Mouse (Mus musculus) regulatory T cell (primary cell): ENCODE results near the gene Nmbr.

Experiments used
- in situ Hi-C: fragments of 300-600 bp; cut with MboI, MseI; formaldehyde crosslinking; loops from one replicate; pipeline ENCODE4 v1.15.1; 2025; ENCODE audit warnings: high pct_unique_total_duplicates

Nmbr gene

GRCm38 (mm10) chr10:14705072-14706066, at the start of gene Nmbr, which contains the start of gene Vta1:
Gene Nmbr, plus strand, starts transcription at chr10:14705591.
Gene Vta1, minus strand, starts transcription at chr10:14705560.
- in situ Hi-C loops = loop anchor here (10.0 kb wide), 1 partner anchor 261 kb away; no protein-coding TSS in a partner anchor

- in situ Hi-C loops = no loop called here
These were observed 44.5 kb upstream of the Nmbr start for GRCm38 (mm10) chr10:14660875-14661274.

DNA sequence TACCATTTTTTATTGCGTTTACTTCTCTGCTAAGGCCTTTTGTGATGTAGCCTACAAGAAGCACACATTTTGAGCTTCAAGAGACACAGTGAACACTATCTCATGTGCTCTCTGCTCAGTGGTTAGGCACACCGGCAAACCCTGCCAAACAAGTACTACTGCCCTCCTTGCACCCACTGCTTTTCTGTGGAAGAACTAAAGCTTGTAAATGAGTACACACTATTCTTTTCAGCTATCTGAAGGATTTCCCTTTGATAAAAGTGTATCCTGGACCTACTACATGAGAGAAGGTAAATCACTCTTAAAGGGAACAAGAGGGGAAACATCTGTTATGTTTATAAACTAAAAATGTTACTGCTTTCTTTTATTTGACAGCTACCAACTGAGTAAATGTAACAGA, 39.2 kb upstream of the Nmbr start:
- in situ Hi-C loops = no loop called here

- in situ Hi-C loops = no loop called here
These were observed 19.7 kb upstream of the Nmbr start for GRCm38 (mm10) chr10:14685663-14686062.

GRCm38 (mm10) chr10:14688785-14689442, 16.5 kb upstream of the Nmbr start:
- in situ Hi-C loops = no loop called here

- in situ Hi-C loops = no loop called here
These were observed 15.0 kb upstream of the Nmbr start for GRCm38 (mm10) chr10:14690349-14690748.

DNA sequence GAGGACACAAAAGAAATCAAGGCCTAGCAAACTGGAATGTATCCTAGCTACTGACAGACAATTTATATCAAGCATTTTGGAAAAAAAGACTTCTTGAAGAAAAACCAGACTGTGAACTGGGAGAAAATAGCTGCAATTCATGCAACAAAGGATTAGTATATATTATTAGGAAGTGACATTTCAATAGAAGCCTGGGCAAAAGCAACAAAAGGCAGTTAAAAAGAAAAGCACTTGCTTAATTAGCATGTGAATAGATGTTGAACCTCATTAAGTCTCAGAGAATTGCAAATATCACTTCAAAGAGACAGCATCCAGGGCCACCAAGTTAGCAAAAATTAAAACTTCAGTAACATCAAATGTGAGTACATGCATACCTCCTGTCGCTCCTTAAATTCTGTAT, 2.2 kb upstream of the Nmbr start:
- in situ Hi-C loops = loop anchor here (10.0 kb wide), 1 partner anchor 258 kb away; no protein-coding TSS in a partner anchor

- in situ Hi-C loops = loop anchor here (10.0 kb wide), 1 partner anchor 259 kb away; no protein-coding TSS in a partner anchor
These were observed 1.5 kb upstream of the Nmbr start for GRCm38 (mm10) chr10:14703830-14704420.

DNA sequence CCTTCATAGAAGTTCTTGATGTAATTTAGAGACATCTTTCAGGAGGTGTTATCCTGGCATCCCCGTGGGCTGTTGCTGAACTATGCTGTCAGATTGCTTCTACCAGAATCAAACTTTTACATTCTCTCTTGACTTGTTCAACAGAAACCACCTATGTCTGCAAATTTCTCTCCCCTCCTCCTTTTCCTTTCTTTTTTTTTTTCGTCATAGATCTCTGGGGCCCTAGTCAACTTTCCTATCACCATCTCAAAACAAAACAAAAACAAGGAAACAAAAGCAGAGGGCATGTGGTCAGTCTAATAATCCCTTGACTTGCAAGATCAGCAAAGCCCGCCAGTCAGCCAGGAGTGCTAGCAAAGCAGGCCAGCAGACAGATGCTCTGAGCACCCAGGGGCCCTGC, 12.7 kb downstream of the Nmbr start, which contains the start of gene Gje1:
Gene Gje1, minus strand, starts transcription at position 101 of the 400 bp plus-strand sequence.
- in situ Hi-C loops = no loop called here

DNA sequence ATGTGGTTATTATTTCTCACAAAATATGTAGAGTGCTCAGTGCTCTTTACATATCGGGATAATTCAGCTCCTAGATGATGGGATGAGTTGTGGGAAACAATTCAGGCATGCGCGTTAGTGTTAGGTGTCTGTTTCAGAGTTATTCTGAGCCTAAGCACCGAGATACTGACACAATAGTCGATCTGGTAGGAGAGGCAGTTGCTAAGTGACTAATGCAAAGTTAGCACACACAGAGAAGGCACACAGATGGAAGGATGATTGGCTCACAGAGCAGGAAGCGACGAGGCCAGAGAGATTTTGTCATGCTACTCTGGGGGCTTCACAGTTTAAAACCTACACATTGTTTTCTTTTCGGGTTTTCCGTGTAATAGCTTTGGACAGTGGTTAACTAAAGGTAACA, 20.3 kb downstream of the Nmbr start:
- in situ Hi-C loops = no loop called here

DNA sequence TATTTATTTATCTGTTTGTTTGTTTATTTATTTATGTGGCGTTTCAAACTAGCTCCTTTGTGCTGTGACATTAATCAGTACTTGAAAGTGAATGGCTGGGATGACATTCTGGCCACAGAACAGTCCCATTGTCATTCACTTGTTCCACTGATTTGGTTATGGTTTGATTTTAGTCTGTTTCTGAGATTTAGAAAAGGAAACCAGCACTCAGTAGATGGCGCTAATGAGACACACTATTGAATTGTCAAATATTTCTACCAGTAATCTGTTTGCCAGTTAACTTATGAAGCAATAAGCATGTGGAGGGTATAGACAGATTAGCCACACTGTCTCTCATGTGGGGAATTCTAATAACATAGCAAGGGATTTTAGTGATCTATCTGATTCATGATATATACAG, 28.9 kb downstream of the Nmbr start:
- in situ Hi-C loops = no loop called here

GRCm38 (mm10) chr10:14759665-14760558, 54.5 kb downstream of the Nmbr start:
- in situ Hi-C loops = no loop called here

DNA sequence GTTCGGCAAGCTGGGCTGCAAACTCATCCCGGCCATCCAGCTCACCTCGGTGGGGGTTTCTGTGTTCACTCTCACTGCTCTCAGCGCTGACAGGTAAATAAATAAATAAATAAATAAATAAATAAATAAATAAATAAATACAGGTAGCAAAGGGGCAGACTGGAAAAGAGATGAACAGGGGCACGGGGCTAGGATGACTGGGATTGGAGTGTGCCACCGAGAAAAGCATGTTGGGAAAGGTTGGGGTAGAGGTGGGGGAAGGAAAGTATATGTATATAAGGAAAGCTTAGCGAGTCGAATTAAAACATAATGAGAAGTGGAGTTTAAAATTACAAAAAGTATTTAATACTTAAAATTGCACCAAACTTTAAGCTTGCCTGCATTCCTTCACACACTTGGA, 55.2 kb downstream of the Nmbr start:
- in situ Hi-C loops = no loop called here

- in situ Hi-C loops = no loop called here
These were observed 65.0 kb downstream of the Nmbr start for GRCm38 (mm10) chr10:14770227-14770910.

DNA sequence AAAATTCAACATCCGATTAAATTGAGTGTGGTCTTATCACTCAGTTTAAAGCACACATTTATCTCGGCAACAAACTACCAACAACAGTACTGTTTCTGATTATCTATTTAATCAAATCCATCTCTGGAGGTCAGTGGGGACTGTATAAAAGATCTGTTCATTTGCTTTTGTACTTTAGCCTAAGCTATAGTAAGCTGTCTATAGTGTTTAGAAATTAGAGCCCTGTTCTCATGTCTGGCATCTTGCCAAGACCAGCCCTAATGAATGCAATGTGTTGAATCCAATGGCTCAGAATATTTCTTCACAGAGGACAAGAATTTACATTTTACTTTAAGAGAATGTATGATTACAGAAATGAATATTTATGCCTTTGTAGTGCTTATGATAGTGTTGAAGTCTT, 69.1 kb downstream of the Nmbr start:
- in situ Hi-C loops = no loop called here

DNA sequence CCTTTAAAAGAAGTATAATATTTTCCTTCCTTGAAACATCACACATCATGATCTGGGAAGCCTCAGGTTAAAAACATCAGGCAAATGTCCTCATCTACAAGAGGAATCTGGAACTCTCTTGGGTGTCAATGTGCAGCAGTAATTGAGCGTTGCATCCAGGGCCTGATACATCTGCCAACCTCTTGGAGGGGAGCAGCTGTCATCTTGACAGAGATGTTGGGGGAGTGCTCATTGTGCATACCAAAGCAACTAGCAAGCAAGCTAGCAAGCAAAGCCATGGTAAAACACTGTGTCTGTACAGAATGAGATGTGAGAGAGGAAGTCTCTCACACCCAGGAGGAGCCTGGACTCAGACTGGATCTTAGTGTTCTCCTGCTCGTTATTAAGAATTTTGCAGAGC, 84.6 kb downstream of the Nmbr start:
- in situ Hi-C loops = no loop called here

DNA sequence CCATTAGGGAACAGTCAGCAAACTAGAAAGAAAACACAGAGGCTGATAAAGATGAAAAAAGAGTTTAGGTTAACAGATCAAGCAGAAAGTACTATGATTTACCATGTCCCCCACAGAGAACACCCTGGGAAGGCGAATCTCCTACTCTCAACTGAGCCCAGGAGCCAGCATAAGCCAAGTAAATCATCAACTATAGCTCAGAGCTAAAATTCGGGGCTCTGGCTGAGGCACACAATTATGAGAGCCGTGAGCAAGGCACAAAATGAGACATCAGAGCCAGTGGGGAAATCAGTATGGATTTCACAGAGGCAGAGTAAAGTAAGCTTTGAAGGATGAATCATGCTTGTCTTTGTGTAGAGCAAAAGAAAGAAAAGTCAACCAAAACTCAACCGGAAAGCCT, 111.6 kb downstream of the Nmbr start:
- in situ Hi-C loops = no loop called here
